Mouse (Mus musculus) heart, postnatal 4 days (tissue): Measurements from ENCODE around the gene Pde10a. TPM values are rescaled to one million over a fixed set of nuclear protein-coding genes. Genes with fewer than 3 reads are reported as not detected.

Source experiments
- DNase-seq: peaks from one replicate; pipeline ENCODE4 v3.0.0; 2021
- total RNA-seq, 2 experiments: library from RNA; stranded (reverse); gene quantifications; 2 replicates each; pipeline ENCODE4 v1.2.3; 2021

Gene Pde10a
- total RNA-seq, 2 experiments from 2014 or later = 5.5 to 8.1 TPM

DNA sequence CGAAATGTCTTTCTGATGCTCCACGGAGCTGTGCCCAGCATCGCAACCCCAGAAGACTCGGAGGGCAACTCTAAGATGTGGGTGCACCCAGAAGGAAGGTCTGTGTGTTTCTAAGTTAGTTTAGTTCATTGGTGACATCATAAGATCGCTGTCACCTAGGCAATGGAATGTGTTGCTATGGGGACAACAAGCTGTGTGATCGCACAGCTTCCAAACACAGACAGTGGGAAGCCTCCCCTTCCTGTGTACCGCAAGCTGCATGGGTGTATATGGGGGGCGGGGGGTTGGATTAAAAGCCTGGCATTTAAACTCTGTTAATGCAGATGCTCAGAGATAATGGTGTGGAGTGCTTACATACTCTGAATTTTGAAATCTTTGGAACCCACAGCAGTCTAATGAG lies 56.4 kb downstream of the Pde10a start:
- DNase-seq = no peak

DNA sequence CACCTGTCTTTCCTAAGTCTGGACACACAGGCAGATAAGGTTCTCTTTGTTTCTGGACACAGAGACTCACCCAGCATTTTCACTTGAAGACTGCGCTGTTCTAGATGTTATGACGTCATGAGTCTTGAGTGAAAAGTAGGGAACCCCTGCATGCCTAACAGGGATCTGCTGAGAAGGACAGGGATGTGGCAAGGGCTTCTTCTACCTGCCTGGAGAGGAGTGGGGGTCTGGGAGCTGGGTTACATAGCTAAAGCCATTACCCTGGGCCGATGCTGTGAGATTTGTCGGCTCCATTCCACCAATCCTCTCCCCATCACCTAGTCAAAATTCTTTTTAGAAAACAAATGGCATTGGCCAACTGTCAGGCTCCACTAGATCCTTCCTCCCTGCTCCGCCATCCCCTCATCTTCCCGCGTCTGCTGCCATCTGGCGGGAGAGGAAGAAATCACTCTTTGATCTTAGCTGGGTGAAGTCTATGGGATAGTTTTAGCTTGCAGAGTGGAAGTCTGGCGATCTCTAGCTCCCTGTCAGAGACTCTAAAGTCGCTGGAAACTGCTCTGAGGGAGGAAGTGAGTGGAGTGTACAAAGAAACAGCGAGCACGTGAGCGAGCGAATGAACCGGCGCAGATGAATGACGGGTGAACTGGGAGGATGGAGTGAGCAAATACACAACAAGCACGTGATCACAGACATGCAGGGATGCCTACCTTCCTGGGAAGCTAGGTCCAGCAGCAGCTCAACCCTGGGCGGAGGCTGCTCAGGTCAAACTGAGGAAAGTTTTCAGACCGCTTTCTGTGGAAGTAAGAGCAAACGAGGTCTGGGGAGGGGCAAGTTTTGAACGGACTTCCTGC lies 67.5 kb downstream of the Pde10a start:
- DNase-seq = peak; percentile 89

DNA sequence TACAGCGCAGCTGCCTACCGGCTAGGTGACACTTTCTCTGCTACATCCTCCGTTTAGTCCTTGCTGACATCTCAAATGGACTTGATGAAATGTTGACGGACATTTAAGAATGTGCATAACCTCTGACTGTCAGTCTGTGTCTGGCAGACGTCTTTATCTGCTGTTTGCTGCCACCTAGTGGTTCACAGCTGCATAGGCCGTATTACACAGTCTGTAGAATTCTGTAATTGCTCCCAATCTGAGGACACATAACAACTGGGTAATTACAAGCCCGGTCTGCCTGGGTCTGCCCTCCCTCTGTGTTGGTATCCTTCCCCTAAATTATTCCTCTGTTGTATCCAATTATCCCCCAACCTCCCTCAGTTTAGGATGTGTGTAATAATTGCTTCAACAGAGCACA lies 72.6 kb downstream of the Pde10a start:
- DNase-seq = peak; percentile 74

DNA sequence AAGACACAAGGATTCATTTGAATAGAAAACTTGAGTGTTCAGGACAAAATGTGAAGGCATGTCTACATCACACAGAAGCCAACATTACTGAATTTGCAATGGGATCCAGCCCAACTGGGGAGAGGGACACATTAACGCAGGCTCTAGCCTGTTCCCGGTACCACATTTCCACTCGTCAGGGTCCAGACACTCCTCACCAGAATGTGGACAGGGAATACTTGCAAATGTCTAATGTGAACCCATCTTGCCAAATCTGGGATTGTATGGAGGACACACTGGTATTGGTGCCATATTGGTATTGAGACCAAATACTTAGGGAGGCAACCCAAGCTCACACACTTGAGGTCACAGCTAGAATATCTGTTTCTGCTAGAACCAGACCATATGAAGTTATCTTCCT lies 77.8 kb downstream of the Pde10a start:
- no peak for DNase-seq

DNA sequence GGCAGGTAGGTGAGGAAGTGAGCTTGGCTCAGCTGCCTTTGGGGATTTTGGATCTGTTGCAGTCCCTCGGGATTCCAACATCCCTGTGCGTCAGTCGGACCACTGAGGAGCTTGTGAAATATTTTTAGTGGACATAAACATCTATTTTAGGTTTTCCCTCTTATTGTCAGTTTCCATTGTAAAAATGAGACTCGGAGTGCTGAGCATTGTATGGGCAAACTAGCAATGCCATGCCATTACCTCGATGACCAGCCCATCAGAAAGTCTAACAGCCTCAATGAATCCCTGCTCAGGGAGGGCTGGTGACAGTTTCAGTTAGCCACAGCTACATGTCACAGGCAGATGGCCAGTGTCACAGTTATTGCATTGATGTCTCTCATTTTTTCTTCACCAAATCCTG lies 80.7 kb downstream of the Pde10a start:
- DNase-seq = no peak

DNA sequence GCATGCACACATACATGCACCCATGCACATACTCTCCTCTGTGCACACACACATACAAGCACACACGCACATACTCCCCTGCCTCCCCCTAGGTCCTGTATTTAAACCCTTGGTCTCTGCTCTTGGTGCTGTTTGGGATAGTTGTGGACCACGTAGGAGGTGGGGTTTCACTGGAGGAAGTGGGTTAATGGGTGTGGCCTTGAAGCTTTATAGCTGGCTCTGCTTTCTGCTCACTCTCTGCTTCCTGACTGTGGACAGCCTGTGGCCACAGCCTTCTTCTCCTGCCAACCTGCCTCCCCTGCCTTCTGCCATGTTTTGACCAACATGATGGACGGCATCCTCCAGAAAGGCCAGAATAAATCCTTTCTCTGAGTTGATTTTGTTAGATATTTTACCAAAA lies 81.5 kb downstream of the Pde10a start:
- DNase-seq = no peak

DNA sequence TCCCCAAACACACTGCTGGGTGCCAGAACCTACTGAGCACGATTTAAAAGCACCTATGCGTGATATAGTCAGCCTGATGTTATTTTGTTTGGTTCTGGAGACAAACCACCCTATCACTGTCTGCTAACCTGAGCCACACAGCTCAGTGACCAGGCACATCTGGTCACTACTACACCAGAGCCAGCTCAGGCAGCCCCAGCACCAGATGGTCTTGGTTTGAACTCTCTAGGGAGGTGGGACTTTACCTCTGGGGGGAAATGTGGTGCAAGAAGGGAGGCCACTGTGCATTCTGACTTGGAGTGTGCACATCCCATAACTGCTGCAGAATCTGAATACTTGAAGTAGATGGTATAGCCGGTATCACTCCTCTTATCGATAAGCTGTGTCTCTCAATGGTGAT lies 86.7 kb downstream of the Pde10a start:
- no peak for DNase-seq

DNA sequence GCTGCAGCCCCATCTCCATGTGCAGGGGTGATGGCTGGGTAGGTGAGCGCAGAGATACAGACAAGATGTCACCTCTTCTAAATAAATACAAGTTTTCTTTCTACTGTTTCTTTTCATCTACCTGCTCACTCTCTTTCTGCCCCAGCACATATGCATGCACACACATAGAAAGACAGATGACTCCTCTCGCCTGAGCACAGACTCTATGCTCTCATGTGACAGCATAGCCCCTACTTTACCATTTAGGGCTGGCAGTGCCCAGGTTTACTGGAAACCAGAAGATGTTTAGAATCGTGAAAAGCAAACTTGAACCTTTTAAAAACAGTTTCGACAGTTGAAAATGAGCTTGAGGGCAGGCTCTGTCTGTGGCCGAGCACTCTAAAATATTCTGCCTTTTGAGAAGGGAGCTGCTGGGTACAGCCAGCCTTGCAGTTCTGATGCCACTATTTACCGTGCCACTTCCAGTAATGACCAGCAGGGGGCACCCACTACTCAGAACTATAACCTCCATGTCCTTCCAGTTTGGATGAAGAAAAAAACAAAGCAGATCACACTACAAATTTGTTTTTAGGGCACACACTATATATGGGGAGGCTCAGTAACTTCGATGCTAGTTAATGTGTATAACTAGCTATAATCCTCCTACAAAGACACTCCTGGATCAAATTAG lies 88.8 kb downstream of the Pde10a start:
- DNase-seq = peak; percentile 88

DNA sequence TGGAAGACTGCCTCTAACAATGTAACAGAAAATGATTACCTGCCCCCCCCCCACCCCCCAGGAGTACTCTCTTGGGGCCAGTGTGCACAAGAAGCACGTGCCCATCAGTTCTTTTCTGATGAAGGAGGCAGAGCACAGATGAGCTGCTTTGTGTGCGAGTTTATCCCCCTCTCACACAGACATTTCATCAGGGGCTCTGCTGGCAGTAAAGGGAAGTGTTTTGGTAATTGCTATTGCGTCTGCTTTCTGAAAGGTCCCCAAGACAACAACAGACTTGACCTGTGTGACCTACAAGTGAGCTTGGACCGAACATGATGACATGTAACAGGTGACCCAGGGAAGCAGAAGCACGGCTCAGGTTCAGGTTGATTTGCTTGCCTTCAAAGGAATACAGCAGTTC lies 95.2 kb downstream of the Pde10a start:
- DNase-seq = no peak

DNA sequence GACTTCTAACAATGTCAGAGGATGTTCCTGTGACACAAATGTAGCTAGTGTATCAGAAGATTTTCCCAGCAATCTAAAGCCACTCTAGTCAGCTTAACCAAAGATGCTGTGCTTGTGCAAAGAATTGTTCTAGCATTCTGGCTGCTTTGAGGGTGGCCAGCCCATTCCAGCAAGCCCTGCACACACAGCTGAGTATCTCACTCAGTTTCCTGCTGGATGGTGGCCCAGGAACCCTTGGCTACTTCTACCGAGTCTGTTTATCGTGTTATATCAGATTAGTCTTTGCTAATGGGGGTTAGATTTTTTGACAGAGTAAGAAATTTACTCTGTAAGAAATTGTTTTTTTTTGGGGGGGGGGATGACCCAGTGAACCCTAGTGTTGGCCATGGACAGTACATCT lies 95.9 kb downstream of the Pde10a start:
- peak; percentile 17 for DNase-seq

DNA sequence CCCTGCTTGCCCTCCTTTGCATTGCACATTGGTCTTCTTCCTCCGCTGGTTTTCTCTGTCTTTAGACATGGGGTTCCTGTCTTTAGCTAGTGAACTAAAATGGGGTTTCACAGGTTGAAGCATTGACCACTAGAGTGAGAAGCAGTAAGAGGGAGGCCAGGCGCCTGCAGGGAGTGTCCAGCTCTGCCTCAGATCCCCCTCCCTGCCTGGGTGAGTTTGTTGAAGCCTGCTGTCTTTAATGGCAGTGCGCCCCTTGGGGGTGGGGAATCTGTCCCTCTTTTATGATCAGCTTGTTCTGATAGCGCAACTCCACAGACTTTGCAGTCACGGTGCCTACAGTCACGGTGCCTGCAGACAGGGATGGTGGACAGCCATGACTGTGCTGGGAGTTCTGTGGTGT lies 96.7 kb downstream of the Pde10a start:
- no peak for DNase-seq

DNA sequence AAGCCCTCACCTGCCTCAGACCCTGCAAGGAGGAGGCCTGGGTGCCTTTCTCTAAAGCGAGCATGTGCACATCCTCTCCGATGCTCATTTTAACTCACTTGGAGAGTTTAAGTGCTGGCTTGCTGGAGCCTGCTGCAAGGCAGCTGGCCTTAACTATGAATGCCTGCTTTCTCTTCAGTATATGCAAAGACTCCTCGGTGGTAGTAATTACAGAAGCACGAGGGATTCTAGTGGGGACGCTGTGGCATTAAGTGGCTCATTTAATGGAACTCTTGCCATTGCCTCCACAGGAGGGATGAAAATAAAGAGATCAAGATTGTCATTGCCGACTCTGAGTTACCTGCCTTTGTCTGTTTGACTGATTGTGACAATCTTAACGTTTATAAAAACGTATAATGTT lies 101.2 kb downstream of the Pde10a start:
- no peak for DNase-seq

DNA sequence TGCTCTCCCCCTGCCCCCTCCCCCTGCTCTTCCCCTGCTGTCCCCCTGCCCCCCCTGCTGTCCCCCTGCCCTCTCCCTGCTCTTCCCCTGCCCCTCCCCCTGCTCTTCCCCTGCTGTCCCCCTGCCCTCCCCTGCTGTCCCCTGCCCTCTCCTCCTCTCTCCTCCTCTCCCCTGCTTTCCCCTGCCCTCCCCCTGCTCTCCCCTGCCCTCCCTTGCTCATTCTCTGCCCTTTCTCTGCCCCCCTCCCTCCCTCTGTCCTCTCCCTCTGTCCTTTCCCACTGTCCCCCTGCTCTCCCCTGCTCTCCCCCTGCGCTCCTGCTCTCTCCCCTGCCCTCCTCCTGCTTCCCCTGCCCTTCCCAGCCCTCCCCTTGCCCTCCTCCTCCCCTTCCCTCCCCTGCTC lies 106.5 kb downstream of the Pde10a start:
- no peak for DNase-seq

DNA sequence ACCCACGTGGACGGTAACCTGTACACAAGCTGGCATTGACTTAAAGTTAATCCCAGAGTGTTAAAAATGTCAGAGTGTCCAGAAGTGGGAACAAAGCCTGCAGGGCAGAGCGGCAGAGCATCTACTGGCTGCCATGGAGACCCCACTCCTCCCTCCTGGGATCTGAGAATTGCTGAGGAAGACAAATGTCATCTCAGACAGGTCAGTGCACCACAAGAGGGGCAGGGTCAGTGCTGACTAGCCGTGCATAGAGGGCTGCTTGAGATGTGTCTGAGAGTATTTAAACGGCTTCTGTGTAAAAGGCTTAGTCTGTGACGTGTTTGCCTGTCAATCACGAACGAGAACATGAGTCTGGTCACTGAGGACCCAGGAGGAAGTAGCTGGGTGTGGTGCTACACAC lies 108.4 kb downstream of the Pde10a start:
- no peak for DNase-seq

DNA sequence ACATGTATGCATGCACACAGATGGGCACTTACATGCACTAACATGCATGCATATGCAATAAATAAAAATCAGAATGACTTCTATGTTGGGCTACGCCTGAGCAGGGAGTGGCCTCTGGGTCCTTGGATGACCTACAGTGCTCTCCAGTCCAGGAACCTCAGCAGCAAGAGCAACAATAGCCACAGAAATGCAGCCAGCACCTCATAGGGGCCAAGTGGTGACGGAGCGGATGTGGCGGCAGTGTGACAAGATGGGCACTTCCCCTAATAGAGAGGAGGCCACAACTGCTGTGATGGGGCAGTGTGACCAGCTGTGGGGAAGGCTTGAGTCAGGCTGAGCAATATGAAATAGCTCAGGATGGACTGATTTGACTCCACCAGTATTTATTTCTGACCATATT lies 109.3 kb downstream of the Pde10a start:
- DNase-seq = no peak

DNA sequence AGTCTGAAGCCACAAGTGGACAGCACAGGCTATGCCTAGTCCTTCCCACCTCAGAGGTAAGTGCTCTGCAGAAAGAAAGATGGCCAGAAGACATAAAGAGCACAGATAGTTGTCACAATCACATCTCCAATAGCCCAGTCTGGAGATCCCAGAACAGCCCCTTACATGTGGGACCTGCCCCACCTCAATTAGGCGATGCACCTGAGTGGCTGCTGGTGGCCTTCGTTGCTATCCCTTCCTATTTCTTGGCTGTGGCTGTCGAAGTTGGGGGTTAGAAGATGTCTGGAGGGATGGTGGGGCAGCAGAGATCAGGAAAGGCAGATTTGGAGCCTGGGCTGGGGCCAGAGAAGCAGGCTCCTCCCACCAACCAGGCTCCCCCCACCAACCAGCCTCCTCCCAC lies 111.1 kb downstream of the Pde10a start:
- no peak for DNase-seq

DNA sequence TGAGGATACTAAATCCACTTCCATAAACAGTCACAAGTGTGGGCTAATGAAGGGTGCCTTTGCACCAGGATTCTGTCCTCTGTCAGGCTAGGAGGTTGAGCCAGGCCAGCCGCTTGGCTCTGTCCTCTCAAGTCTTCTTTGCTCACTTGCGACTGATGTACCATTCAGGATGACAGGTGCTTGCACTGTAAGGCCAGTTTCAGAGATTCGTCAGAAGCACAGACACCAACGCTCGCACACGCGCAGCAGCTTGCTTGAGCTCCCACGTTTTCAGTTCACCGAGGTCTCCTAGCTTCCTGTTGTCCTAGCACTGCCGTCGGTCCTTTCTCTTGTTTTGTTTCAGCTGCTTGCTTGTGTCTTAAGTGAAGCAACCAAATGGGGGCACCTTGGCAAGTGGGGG lies 111.5 kb downstream of the Pde10a start:
- DNase-seq = no peak

DNA sequence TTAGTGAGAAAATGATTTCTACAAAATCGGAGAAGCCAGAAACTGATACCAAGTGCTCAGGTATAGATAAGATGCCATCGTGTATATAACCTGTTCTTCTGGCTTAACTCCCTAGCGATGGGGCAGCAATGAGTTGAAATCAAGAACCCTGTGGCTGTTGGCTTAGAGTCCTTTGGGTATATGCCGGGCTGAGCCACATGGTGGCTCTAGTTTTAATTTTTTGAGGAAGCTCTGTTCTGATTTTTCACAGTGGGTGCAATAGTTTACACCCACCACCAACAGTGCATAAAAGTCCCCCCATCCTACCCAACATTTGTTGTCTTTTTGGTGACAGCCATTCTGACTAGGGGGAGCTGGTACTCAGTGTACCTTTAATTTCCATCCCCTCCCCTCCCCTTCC lies 112.0 kb downstream of the Pde10a start:
- DNase-seq = no peak

DNA sequence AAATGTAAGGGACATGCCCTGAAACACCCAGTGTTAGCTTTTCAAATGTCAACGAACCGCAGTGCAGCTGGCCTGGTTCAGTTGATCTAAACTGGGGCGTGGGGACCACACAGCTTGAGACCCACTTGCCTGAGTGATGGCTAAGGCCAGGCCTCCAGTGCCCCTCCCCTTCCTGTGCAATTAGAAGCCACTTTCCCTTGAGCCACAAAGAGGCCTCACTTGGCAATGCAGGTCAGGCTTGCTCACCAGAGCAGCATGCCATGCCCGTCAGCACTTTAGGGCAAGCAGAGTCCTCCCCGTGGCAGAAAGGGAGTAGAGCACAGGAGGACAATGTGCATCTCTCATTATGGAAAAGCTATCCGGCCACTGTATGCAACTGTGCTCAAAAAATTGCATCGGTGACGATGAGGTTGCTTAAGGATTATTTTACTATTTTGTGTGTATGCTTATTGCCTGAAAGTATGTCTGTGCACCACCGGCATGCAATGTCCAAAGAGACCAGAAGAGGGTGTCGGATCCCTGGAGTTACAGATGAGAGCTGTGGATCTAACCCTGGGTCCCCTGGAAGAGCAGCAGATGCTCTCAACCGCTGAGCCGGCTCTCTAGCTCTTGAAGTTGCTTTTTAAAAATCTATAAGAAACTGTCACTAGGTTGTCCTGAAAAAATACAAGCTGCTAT lies 114.7 kb downstream of the Pde10a start:
- DNase-seq = no peak

DNA sequence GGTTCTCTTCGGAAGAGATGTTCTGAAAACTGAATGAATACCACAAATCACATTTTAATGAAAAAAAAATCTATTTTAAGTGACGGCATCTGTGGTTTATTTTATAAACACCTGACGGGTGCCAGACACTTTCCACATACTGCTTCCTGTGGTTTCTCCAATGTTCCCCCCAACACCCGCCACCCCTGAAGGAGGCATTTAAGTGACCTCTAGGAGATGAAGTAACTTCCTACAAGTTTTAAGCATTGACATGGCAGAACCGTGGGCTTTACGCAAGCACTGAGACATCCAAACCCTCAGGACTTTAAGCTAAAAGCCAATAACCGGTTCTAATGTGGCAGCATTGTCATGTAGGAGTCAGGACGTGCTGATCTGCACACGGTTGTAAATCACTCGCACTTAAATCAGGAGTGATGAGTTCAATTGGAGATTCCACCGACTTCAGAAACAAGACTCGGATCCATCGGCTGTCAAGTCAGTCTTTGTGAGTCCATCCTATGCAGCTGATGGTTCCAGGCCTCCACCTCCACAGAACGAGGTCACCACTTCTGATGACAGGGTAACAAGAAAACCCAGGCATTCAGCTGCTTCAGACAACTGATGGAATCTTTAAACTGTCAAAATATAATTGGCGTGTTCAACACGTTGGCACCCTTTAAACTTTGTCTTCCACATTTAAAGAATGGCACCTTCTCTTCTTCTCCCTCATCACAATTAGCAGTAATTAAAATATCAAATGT lies 115.7 kb downstream of the Pde10a start:
- no peak for DNase-seq

DNA sequence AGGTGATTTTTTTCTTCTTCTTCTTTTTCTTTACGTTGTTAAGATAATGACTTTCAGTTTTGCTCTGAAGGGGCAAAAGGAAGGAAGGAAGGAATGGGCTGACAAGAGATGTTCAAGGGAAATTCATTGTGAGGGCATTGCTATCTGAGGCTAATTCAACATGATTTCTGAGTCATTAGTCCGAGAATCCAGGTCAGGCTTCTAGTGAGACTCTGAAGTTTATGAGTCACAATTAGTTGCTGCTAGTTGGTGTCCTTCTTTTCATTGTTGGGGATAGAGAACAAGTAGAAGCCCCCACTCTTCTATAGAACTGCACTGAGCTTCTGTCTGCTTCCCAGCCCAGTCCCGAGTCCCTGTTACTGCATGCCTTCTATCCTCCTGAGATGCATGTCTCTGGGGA lies 116.3 kb downstream of the Pde10a start:
- no peak for DNase-seq

DNA sequence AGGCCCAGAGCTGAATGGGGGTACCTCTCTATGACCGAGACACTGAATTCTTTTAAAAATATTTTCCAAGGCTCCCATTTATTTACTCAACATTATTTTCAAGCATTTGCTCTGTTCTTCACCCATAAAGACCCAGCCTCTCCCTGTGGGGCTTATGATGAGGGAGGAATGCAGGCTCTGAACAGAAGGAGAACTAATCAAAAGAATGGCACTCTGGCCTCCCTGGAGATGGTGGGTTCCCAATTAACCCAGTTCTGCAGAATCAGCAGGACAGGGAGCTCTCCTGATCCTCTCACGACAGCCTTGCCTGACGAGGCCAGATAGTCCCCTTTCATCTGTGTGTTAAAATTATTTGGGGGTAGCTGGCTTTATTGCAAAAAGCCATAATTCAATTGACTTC lies 117.2 kb downstream of the Pde10a start:
- no peak for DNase-seq

DNA sequence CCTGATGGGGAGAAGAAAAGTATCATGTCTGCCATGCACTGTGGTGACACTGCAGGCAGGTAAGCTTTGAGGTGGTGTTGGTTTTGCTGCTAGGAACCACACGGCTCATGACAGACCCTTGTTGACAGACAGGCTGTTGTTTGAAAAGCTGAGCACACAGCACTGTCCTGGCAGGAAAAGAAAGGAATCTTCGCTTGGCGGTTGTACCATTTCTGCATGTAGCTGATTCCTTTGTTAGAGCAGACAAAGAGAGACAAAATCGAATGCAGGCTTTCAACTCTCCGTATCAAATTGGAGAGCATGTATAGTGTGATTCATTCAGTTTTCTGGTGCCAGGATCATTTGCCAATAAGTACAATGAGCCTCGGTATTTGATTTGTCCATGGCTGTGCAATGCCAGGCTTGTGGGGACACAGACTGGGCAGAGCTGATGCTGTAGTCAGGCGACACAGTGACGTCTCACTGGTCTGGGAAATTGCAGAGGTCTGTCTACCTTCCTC lies 122.2 kb downstream of the Pde10a start:
- DNase-seq = no peak
